Mouse (Mus musculus): Measurements from ENCODE around the gene Pafah1b2. TPM values are rescaled to one million over a fixed set of nuclear protein-coding genes. Genes with fewer than 3 reads are reported as not detected.

Gene Pafah1b2
- polyA plus RNA-seq, 1 experiment from 2014 or later, result 82.8 TPM

GRCm38 (mm10) chr9:45931958-45932357, 80.5 kb downstream of the Pafah1b2 start:
- TF ChIP-seq EP300 (IDR thresholded peaks at IDR 0.05), result peak; percentile 25; the same call in 1 of the 2 replicates
- no peak for TF ChIP-seq CTCF (IDR thresholded peaks at IDR 0.05)
- Histone ChIP-seq H3K9ac (replicated peaks; ENCODE audit: low read depth) (no peak overlapping the region), H3K27ac (ENCODE audit: low read length) (0 out of 2 replicates have a peak overlapping the region, but pooled peaks have one; percentile 66)

GRCm38 (mm10) chr9:45929285-45929684, 83.2 kb downstream of the Pafah1b2 start:
- H3K4me2 ChIP-seq (replicated peaks; ENCODE audit: low read depth, low read length), result no peak overlapping the region
- H3K36me3 ChIP-seq (ENCODE audit: insufficient read depth, low read length), result peaks cover 61% of the 10 kb centered on the region
- 0 out of 2 replicates have a peak, but pooled peaks cover 4% of the 10 kb centered on the region for H3K4me1 ChIP-seq (ENCODE audit: insufficient read depth, low read depth, low read length)
- no peak overlapping the region for H3K4me3 ChIP-seq (ENCODE audit: low read depth, low read length)
- WGBS, result 83% methylated on average over 5 of the region's 5 CpGs
- no peak overlapping the region for H3K27ac ChIP-seq (ENCODE audit: low read length)
- ATAC-seq (no peak), DNase-seq (ENCODE audit: low spot score) (no peak)
- H3K9ac ChIP-seq (replicated peaks; ENCODE audit: low read depth), result no peak overlapping the region
- H3K9me3 ChIP-seq (ENCODE audit: low read length), result no peaks in the 10 kb centered on the region
- H3K27me3 ChIP-seq (replicated peaks; ENCODE audit: insufficient read depth, low read length), result no peaks in the 10 kb centered on the region
- TF ChIP-seq CTCF (IDR thresholded peaks at IDR 0.05) (no peak), EP300 (IDR thresholded peaks at IDR 0.05) (no peak)

More at GRCm38 (mm10) chr9:45931958-45932357, 80.5 kb downstream of the Pafah1b2 start:
- WGBS, result 28% methylated on average over 1 of the region's 1 CpGs
- Histone ChIP-seq H3K4me2 (replicated peaks; ENCODE audit: low read depth, low read length) (no peak overlapping the region), H3K4me3 (ENCODE audit: low read depth, low read length) (no peak overlapping the region), H3K36me3 (ENCODE audit: insufficient read depth, low read length) (peaks cover 42% of the 10 kb centered on the region), H3K4me1 (ENCODE audit: insufficient read depth, low read depth, low read length) (peaks cover 11% of the 10 kb centered on the region; the same call in 1 of the 2 replicates), H3K27me3 (replicated peaks; ENCODE audit: insufficient read depth, low read length) (no peaks in the 10 kb centered on the region), H3K9me3 (ENCODE audit: low read length) (no peaks in the 10 kb centered on the region)
- no peak for ATAC-seq
- DNase-seq (ENCODE audit: low spot score), result peak; percentile 60

GRCm38 (mm10) chr9:45919895-45920294, 92.6 kb downstream of the Pafah1b2 start:
- WGBS, result 40% methylated on average over 1 of the region's 1 CpGs

GRCm38 (mm10) chr9:45917041-45917934, 95.2 kb downstream of the Pafah1b2 start:
- no peaks in the 10 kb centered on the region for H3K27me3 ChIP-seq (replicated peaks; ENCODE audit: insufficient read depth, low read length)
- ATAC-seq (peak; percentile 83), DNase-seq (ENCODE audit: low spot score) (peak; percentile 80)
- H3K9me3 ChIP-seq (ENCODE audit: low read length), result no peaks in the 10 kb centered on the region
- H3K4me3 ChIP-seq (ENCODE audit: low read depth, low read length), result no peak overlapping the region
- H3K4me1 ChIP-seq (ENCODE audit: insufficient read depth, low read depth, low read length), result peaks cover 5% of the 10 kb centered on the region; the same call in 1 of the 2 replicates
- H3K36me3 ChIP-seq (ENCODE audit: insufficient read depth, low read length), result peaks cover 59% of the 10 kb centered on the region
- 51% methylated on average over 5 of the region's 5 CpGs for WGBS
- H3K9ac ChIP-seq (replicated peaks; ENCODE audit: low read depth), result no peak overlapping the region
- TF ChIP-seq EP300 (IDR thresholded peaks at IDR 0.05) (peak; percentile 17; the same call in 1 of the 2 replicates), CTCF (IDR thresholded peaks at IDR 0.05) (no peak)
- H3K27ac ChIP-seq (ENCODE audit: low read length), result peak overlapping the region; percentile 73
- no peak overlapping the region for H3K4me2 ChIP-seq (replicated peaks; ENCODE audit: low read depth, low read length)

More at GRCm38 (mm10) chr9:45919895-45920294, 92.6 kb downstream of the Pafah1b2 start:
- Histone ChIP-seq H3K4me1 (ENCODE audit: insufficient read depth, low read depth, low read length) (peaks cover 5% of the 10 kb centered on the region; the same call in 1 of the 2 replicates), H3K36me3 (ENCODE audit: insufficient read depth, low read length) (peaks cover 53% of the 10 kb centered on the region), H3K9ac (replicated peaks; ENCODE audit: low read depth) (no peak overlapping the region), H3K27me3 (replicated peaks; ENCODE audit: insufficient read depth, low read length) (no peaks in the 10 kb centered on the region), H3K27ac (ENCODE audit: low read length) (peak overlapping the region; percentile 52; the same call in 1 of the 2 replicates), H3K4me2 (replicated peaks; ENCODE audit: low read depth, low read length) (no peak overlapping the region), H3K4me3 (ENCODE audit: low read depth, low read length) (no peak overlapping the region), H3K9me3 (ENCODE audit: low read length) (no peaks in the 10 kb centered on the region)
- ATAC-seq, result peak; percentile 39
- DNase-seq (ENCODE audit: low spot score), result peak; percentile 60
- no peak for TF ChIP-seq EP300 (IDR thresholded peaks at IDR 0.05)
- TF ChIP-seq CTCF (IDR thresholded peaks at IDR 0.05), result no peak

GRCm38 (mm10) chr9:45915659-45916058, 96.8 kb downstream of the Pafah1b2 start:
- Histone ChIP-seq H3K27me3 (replicated peaks; ENCODE audit: insufficient read depth, low read length) (no peaks in the 10 kb centered on the region), H3K4me3 (ENCODE audit: low read depth, low read length) (no peak overlapping the region), H3K27ac (ENCODE audit: low read length) (no peak overlapping the region), H3K4me1 (ENCODE audit: insufficient read depth, low read depth, low read length) (peaks cover under 1% of the 10 kb centered on the region; the same call in 1 of the 2 replicates), H3K9ac (replicated peaks; ENCODE audit: low read depth) (no peak overlapping the region), H3K9me3 (ENCODE audit: low read length) (no peaks in the 10 kb centered on the region), H3K36me3 (ENCODE audit: insufficient read depth, low read length) (peaks cover 52% of the 10 kb centered on the region), H3K4me2 (replicated peaks; ENCODE audit: low read depth, low read length) (no peak overlapping the region)
- WGBS, result 93% methylated on average over 2 of the region's 2 CpGs
- ATAC-seq, result no peak
- no peak for DNase-seq (ENCODE audit: low spot score)
- TF ChIP-seq EP300 (IDR thresholded peaks at IDR 0.05) (no peak), CTCF (IDR thresholded peaks at IDR 0.05) (no peak)

Small RNA genes lying within 50 kb of the gene (microRNA-seq; reads per million reads assigned to microRNA genes)
- gene Mir7087, result 0.98 reads per million

Other genes with a start within 250 kb of the Pafah1b2 start
- 16.5 and 19.4 TPM in 2 replicates for gene Cep164, start 184.0 kb downstream of the Pafah1b2 start, polyA plus RNA-seq (2015; fragmentation: Nextera tagmentation; extraction: Ambion mirVana)
- gene Bace1, start 174.1 kb downstream of the Pafah1b2 start, polyA plus RNA-seq (2015; fragmentation: Nextera tagmentation; extraction: Ambion mirVana), result 16.6 and 18.3 TPM in 2 replicates
- 21.1 and 22.3 TPM in 2 replicates for gene Pcsk7, start 106.2 kb downstream of the Pafah1b2 start, polyA plus RNA-seq (2015; fragmentation: Nextera tagmentation; extraction: Ambion mirVana)
- 29.5 and 32.3 TPM in 2 replicates for gene Rnf214, start 105.8 kb downstream of the Pafah1b2 start, polyA plus RNA-seq (2015; fragmentation: Nextera tagmentation; extraction: Ambion mirVana)
- 153 and 184 TPM in 2 replicates for gene Tagln, start 76.6 kb downstream of the Pafah1b2 start, polyA plus RNA-seq (2015; fragmentation: Nextera tagmentation; extraction: Ambion mirVana)
- 55.4 and 58.7 TPM in 2 replicates for gene Sidt2, start 57.4 kb downstream of the Pafah1b2 start, polyA plus RNA-seq (2015; fragmentation: Nextera tagmentation; extraction: Ambion mirVana)
- gene Sik3, start 130 bp upstream of the Pafah1b2 start, polyA plus RNA-seq (2015; fragmentation: Nextera tagmentation; extraction: Ambion mirVana), result 8.9 and 9.3 TPM in 2 replicates
- 2.2 and 3.7 TPM in 2 replicates for gene Apoa1, start 215.9 kb upstream of the Pafah1b2 start, polyA plus RNA-seq (2015; fragmentation: Nextera tagmentation; extraction: Ambion mirVana)
- not detected in 2 replicates for gene Apoc3, start 222.9 kb upstream of the Pafah1b2 start, polyA plus RNA-seq (2015; fragmentation: Nextera tagmentation; extraction: Ambion mirVana)
- gene Apoa4, start 228.0 kb upstream of the Pafah1b2 start, polyA plus RNA-seq (2015; fragmentation: Nextera tagmentation; extraction: Ambion mirVana), result 0.06 TPM in 1 of 2 replicates, not detected in the other

Data from lung, postnatal 0 days (tissue).